Mouse (Mus musculus) liver, postnatal 0 days (tissue): Measurements from ENCODE around the gene Lst1. TPM values are rescaled to one million over a fixed set of nuclear protein-coding genes. Genes with fewer than 3 reads are reported as not detected.

ENCODE experiments used
- ATAC-seq: fragments of 200-750 bp; cut with Nextera tagmentation; 2 replicates; pipeline ENCODE4 v1.8.0; 2017; ENCODE audit warnings: mild to moderate bottlenecking, moderate library complexity
- DNase-seq: peaks from one replicate; pipeline ENCODE4 v3.0.0-alpha.2; 2016
- H3K27ac ChIP-seq: fragments of 300-500 bp; sonication (generic); 2 replicates; pipeline ENCODE4 v1.5.1; 2014; ENCODE audit warnings: antibody characterized with exemption, moderate library complexity, mild to moderate bottlenecking, low read depth
- H3K27me3 ChIP-seq: fragments of 300-500 bp; sonication (generic); 2 replicates; pipeline ENCODE4 v1.6.1; 2014; ENCODE audit warnings: low read length, control low read depth, mixed read lengths; ENCODE audit not compliant: insufficient read depth
- H3K36me3 ChIP-seq: fragments of 300-500 bp; sonication (generic); replicated peaks from 2 replicates; pipeline ENCODE4 v1.6.1; 2014; ENCODE audit warnings: mild to moderate bottlenecking, control low read depth, low read length, moderate library complexity, mixed read lengths; ENCODE audit not compliant: insufficient read depth
- H3K4me1 ChIP-seq: fragments of 300-500 bp; sonication (generic); 2 replicates; pipeline ENCODE4 v1.6.1; 2014; ENCODE audit warnings: antibody characterized with exemption, mild to moderate bottlenecking, control low read depth; ENCODE audit not compliant: insufficient read depth
- H3K4me2 ChIP-seq: fragments of 300-500 bp; sonication (generic); 2 replicates; pipeline ENCODE4 v1.6.1; 2014; ENCODE audit warnings: low read depth, mild to moderate bottlenecking, low read length, moderate library complexity, mixed read lengths
- H3K4me3 ChIP-seq: fragments of 300-500 bp; sonication (generic); 2 replicates; pipeline ENCODE4 v1.5.1; 2014; ENCODE audit warnings: low read depth, low read length
- H3K9ac ChIP-seq: fragments of 300-500 bp; sonication (generic); replicated peaks from 2 replicates; pipeline ENCODE4 v1.6.1; 2014; ENCODE audit warnings: mild to moderate bottlenecking, moderate library complexity
- H3K9me3 ChIP-seq: fragments of 300-500 bp; sonication (generic); 2 replicates; pipeline ENCODE4 v1.6.1; 2016; ENCODE audit warnings: mild to moderate bottlenecking, control low read depth, low read length, mixed read lengths
- CTCF ChIP-seq: sonication (generic); IDR thresholded peaks from 2 replicates; pipeline ENCODE4 v1.5.1; 2016; ENCODE audit warnings: antibody characterized with exemption, low read depth
- EP300 ChIP-seq: IDR thresholded peaks from 2 replicates; pipeline ENCODE4 v1.6.1; 2016; ENCODE audit warnings: antibody characterized with exemption, low read depth, mild to moderate bottlenecking
- WGBS: fragments of 180-500 bp; shearing (Covaris S2); extraction: QIAGEN DNeasy Blood & Tissue Kit; methylation state at CpG from one replicate; pipeline ENCODE4 v1.1.7; 2014; ENCODE audit not compliant: insufficient replicate concordance; 5-methylcytosine and 5-hydroxymethylcytosine counted together
- polyA plus RNA-seq: library from polyadenylated mRNA; unstranded; fragments of >200 nt; fragmentation: Nextera tagmentation; extraction: Ambion mirVana; gene quantifications from 2 replicates; pipeline ENCODE4 v1.2.1, GENCODE M21; 2015

The Lst1 gene
- polyA plus RNA-seq, 1 experiment from 2014 or later: 44.2 TPM

DNA sequence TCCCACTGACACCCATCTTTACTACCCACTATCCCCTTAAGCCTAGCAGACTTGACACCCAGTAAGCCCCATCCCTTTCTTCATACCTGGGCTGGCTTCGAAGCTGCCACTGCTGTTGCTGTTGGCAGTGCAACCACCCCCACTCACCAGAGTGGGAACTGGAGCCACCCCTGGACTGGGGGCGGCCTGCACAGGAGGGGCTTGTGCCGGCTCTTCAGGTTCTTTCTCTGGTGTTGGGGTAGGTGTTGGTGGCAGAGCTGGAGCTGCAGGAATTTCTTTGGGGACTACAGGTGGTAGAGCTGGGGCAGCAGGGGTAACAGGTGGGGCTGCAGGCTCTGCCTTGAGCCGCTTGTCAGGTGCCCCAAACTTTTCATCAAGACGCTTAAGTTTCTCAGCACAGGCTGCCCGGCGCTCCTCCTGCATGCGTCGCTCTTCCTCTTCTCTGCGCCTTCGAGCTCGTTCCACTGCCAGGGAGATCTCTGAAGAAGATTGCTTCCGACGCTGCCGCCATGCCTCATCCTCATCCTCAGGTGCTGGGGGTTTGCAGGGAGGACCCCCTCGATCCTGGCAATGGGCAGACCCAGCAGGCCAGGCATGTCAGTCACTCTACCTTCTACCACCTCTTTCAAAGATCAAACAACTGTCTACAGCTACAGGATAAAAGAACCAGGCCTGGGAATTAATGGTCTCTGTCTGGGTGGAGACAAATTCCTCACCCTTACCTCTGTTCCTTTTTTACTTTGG, 29.2 kb downstream of the Lst1 start:
- Histone ChIP-seq H3K27ac (no peak overlapping the region), H3K4me1 (peaks cover 12% of the 10 kb centered on the region), H3K9ac (no peak overlapping the region), H3K36me3 (peaks cover 84% of the 10 kb centered on the region), H3K9me3 (no peaks in the 10 kb centered on the region), H3K4me3 (no peak overlapping the region), H3K27me3 (no peaks in the 10 kb centered on the region), H3K4me2 (no peak overlapping the region)
- ATAC-seq: no peak
- WGBS: 93% methylated on average over 16 of the region's 16 CpGs
- no peak for TF ChIP-seq CTCF
- TF ChIP-seq EP300: no peak
- no peak for DNase-seq

DNA sequence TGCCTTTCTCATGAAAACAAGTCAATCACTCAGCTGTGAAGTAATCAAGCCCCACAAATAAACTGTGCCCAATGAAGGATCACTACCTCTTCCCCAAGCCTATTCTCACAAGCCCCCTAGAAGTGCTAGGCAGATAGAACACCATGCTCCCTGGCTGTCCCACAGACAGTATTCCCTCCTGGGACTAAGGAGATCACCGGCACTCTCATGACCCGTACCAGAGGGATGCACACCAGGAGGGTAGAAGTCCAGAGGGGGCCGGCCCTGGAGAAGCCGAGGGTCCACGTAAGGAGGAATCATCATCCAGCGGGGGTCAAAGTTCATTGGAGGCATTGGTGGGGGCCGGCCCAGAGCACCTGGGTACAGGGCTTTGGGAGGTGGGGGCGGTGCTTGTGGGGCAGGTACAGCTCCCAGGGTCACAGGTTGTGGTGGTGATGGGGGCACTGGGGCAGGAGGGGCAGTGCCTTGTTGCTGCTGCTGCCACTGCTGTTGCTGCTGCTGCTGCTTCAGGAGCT, 30.5 kb downstream of the Lst1 start:
- H3K4me3 ChIP-seq: no peak overlapping the region
- H3K9me3 ChIP-seq: no peaks in the 10 kb centered on the region
- no peak overlapping the region for H3K27ac ChIP-seq
- H3K4me1 ChIP-seq: peaks cover 4% of the 10 kb centered on the region; the same call in 1 of the 2 replicates
- H3K9ac ChIP-seq: no peak overlapping the region
- 91% methylated on average over 8 of the region's 8 CpGs for WGBS
- ATAC-seq: no peak
- H3K4me2 ChIP-seq: no peak overlapping the region
- DNase-seq: no peak
- H3K36me3 ChIP-seq: peaks cover 97% of the 10 kb centered on the region
- H3K27me3 ChIP-seq: no peaks in the 10 kb centered on the region
- TF ChIP-seq CTCF: no peak
- TF ChIP-seq EP300: no peak

DNA sequence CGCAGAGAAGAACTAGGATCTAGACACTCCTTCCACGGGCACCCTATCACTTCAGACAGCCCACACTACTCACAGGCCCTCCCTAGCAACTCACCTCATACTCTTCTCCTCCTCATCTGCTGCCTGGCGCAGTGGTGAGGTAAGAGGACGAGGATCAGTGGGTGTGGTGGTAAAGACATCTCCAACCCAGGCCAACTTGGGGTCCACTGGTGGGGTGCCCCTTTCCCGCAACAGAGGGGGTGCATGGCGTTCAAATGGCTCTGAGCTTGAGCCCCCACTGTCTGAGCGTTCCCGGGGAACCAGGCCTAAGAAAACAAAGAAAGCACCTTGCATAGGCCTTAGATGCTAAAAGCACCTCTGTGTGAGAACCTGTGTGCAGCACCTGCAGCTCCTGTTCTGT, 31.0 kb downstream of the Lst1 start:
- Histone ChIP-seq H3K9ac (no peak overlapping the region), H3K9me3 (no peaks in the 10 kb centered on the region), H3K27me3 (no peaks in the 10 kb centered on the region), H3K36me3 (peaks cover 100% of the 10 kb centered on the region), H3K4me2 (no peak overlapping the region), H3K4me1 (peaks cover under 1% of the 10 kb centered on the region; the same call in 1 of the 2 replicates), H3K4me3 (no peak overlapping the region), H3K27ac (no peak overlapping the region)
- ATAC-seq: no peak
- no peak for TF ChIP-seq CTCF
- no peak for TF ChIP-seq EP300
- DNase-seq: no peak
- 92% methylated on average over 8 of the region's 8 CpGs for WGBS

DNA sequence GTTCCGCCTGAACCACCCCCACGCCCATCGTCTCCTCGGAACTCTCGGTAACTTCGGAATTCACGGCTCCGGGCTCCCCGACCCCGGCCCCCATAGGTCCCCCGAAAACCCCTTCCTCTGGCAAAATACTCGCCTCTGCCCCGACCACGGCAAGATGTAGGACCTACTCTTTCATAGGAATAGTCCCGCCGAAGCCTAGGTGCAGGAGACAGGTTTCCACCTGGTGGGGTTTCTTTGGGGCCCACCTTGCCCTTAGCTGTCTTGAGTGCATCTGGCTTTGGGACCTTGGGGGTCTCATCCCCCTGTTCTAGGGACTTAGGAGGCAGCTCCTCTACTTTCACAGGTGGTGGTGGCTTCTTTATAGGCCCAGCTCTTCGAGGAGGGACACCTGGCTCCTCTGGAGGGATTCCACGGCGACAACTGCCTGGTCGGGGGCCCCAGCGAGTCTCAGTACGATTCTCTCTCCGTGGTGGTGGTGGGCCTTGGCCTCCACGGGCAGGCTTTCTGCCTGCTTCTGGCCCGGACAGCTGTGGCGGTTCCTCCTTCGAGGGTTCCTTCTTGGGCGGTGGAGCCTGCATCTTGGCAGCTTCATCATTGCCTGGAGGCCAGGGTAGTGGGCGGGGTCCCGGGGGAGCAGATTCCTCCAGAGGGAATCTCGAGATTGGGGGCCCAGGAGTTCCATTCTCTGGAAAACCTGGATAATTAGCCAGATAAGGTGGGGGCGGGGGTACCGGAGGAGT, 31.6 kb downstream of the Lst1 start:
- Histone ChIP-seq H3K27ac (no peak overlapping the region), H3K4me1 (no peaks in the 10 kb centered on the region), H3K36me3 (peaks cover 98% of the 10 kb centered on the region), H3K4me3 (no peak overlapping the region), H3K4me2 (no peak overlapping the region), H3K9ac (no peak overlapping the region), H3K9me3 (no peaks in the 10 kb centered on the region), H3K27me3 (no peaks in the 10 kb centered on the region)
- TF ChIP-seq EP300: no peak
- no peak for TF ChIP-seq CTCF
- ATAC-seq (no peak), DNase-seq (no peak)
- 88% methylated on average over 32 of the region's 33 CpGs for WGBS

DNA sequence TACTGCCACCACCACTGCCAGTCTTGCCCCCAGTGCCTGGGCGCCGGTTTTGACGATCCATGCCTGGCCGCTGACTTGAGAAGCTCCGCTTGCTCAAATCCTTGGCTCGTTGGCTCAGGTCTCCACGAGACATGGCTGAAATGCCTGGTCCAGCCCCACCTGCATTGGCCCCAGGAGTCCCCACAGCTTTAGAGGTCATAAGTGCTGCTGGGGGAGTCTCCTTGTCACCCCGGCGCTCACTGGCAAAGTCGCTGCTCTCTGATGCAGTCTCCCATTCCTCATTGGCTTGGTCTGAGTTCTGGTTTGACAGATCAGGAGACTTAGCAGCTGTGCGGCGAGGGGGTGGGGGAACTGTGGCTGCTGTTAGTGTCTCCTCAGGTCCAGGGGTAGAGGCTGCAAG, 32.8 kb downstream of the Lst1 start:
- ATAC-seq: no peak
- peaks cover 96% of the 10 kb centered on the region for H3K36me3 ChIP-seq
- H3K4me1 ChIP-seq: no peaks in the 10 kb centered on the region
- WGBS: 93% methylated on average over 12 of the region's 12 CpGs
- TF ChIP-seq CTCF (no peak), EP300 (no peak)
- H3K27me3 ChIP-seq: no peaks in the 10 kb centered on the region
- H3K4me2 ChIP-seq: no peak overlapping the region
- no peak overlapping the region for H3K9ac ChIP-seq
- no peak overlapping the region for H3K4me3 ChIP-seq
- H3K9me3 ChIP-seq: no peaks in the 10 kb centered on the region
- no peak for DNase-seq
- H3K27ac ChIP-seq: no peak overlapping the region

DNA sequence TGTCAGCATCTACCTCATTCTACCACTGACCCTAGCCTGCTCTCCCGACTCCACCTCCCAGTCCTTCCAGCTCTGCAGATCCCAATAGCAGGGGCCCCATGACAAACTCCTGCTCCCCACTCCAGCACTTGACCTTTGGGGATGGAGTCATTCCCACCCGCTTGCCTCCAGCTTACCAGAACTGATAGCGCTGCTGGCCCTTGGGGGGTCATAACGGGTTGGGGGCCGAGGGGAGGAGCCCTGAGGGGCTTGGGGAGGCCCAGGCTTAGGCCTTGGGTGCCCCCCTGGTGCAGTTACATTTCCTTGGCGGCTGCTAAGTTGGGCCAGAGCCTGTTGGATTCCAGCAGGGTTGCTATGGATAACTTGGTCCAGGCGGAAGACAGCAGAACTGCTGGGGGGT, 33.6 kb downstream of the Lst1 start:
- H3K4me3 ChIP-seq: no peak overlapping the region
- TF ChIP-seq EP300 (no peak), CTCF (no peak)
- ATAC-seq (no peak), DNase-seq (no peak)
- no peak overlapping the region for H3K4me2 ChIP-seq
- no peaks in the 10 kb centered on the region for H3K27me3 ChIP-seq
- no peak overlapping the region for H3K9ac ChIP-seq
- no peaks in the 10 kb centered on the region for H3K4me1 ChIP-seq
- 91% methylated on average over 7 of the region's 7 CpGs for WGBS
- no peak overlapping the region for H3K27ac ChIP-seq
- H3K9me3 ChIP-seq: no peaks in the 10 kb centered on the region
- peaks cover 96% of the 10 kb centered on the region for H3K36me3 ChIP-seq
